Mouse (Mus musculus) ovary, adult 2 months (tissue): Measurements from ENCODE around the gene Rab11fip4. TPM values are rescaled to one million over a fixed set of nuclear protein-coding genes. Genes with fewer than 3 reads are reported as not detected.

Experiments used
- polyA plus RNA-seq: library from polyadenylated mRNA; depleted of rRNA; stranded (reverse); fragments of >200 nt; gene quantifications from 2 replicates; pipeline ENCODE4 v1.2.3, GENCODE M21; 2012; rRNA removed

Gene Rab11fip4
- 18.0 and 20.1 TPM in 2 replicates for polyA plus RNA-seq

DNA sequence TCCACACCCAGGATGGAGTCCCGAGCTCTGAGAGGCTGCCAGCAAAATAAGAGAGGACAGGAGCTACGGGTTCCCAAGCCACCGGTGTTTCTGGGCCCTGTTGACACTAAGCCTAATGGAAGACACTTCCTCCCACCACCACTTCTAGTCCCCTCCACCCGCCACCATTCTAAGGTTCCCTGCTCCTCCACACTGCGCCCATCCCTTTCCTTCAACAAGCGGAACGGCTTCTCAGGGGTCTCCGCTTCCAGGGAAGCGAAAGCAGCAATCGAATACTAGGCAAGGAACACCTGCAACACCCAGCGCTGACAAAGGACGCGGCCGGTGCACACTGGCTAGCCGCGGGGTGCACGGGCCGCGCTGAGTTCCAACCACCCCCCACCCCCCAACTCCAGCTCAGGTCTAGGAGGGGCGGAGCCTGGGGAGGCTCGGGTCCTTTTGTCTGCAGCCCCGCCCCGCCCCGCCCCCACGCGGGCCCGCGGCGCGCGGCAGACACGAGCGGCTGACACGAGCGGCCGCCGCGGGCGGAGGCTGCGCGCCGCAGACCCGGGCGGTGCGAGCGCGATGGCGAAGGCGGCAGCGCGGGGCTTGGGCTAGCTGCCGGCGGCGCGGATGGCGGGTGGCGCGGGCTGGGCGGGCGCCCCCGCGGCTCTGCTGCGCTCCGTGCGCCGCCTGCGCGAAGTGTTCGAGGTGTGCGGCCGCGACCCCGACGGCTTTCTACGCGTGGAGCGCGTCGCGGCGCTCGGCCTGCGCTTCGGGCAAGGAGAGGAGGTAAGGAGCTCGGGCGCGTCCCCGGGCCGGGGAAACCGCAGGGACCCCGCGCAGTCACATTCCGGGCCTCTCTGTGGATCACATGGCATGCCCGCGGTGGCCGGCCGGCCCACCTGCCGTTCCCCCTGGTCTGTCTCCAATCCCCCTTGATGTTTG, at the start of gene Rab11fip4:
Gene Rab11fip4 (plus strand): TSS at position 549 of the 927 bp plus-strand sequence.

Other genes starting within 250 kb of the Rab11fip4 start
- 0.07 TPM in 1 of 2 replicates, not detected in the other for gene Omg, start 87.1 kb upstream of the Rab11fip4 start, polyA plus RNA-seq
- 1.7 and 3.0 TPM in 2 replicates for gene Evi2b, start 67.5 kb upstream of the Rab11fip4 start, polyA plus RNA-seq
- gene Evi2, start 60.6 kb upstream of the Rab11fip4 start, polyA plus RNA-seq = 0.14 and 0.64 TPM in 2 replicates
- gene Evi2a, start 60.6 kb upstream of the Rab11fip4 start, polyA plus RNA-seq = 4.7 and 7.8 TPM in 2 replicates